Mouse (Mus musculus): ENCODE results near the gene Cdk5rap2. TPM values are rescaled to one million over a fixed set of nuclear protein-coding genes. Genes with fewer than 3 reads are reported as not detected.
A peak's percentile ranks its signal among the peaks of the same experiment; 100 is the strongest.

Gene Cdk5rap2
- total RNA-seq, 1 experiment from 2014 or later: 23.9 TPM

DNA sequence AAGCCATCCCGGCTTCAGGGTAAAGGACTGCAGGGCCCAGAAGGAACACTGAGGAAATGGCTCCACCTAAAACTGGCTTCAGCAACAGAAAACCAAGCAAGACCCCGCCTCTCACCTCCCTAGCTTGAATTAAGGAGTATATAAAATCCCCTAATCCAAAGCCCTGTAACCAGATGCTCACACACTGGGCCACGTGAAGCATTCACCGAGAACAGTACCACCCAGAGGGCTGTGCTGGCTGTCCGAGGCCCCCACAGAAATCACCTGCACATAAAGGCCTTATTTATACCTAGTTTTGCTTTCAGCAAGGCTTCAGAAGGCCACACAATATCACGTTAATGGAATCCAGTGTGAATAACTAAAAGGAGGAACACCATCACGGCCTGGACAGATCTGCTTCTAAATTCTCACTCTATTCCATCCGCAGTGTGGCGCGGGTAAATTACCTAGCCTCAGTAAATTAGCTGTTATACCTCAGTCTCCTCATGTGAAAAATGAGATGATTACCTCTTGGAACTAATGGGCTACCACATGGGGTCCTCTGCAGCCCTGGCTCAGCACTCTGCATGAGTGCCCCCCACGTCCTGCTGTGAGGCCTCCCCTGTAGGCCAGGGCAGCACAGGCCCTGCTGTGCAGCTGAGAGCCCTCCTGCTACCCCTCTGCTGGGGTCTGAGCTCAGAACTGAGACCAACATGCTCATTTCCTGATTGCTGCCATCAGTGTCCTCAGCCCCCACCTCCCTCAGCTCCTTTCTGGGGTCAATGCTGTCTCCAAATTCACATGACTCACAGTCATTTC, 45.0 kb downstream of the Cdk5rap2 start:
- ATAC-seq (replicated peaks in 1 of 2; ENCODE audit: insufficient read depth in 1 of 2, low FRiP score in 2 of 2, low TSS enrichment in 1 of 2, low read depth in 1 of 2, poor library complexity in 2 of 2, severe bottlenecking in 2 of 2): no peak

DNA sequence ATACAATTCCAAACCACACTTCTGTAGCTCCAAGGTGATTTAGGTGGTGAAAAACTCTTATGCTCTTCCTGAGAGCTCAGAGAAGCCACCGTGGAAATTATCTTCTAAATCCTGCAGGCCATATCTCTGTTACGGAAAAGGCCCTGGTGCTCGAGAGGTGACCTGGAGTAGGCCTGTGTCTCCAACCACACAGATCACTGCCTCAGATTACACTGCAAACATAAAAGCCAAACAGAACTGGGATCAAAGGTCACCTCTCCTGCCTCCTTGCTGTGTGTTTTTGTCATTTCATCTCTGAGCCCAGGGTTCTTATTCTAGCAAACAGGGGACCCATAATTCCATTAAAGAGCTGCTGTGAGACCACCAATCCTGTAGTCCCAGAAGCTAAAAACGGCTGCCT, 48.9 kb downstream of the Cdk5rap2 start:
- ATAC-seq (replicated peaks in 1 of 2; ENCODE audit: insufficient read depth in 1 of 2, low FRiP score in 2 of 2, low TSS enrichment in 1 of 2, low read depth in 1 of 2, poor library complexity in 2 of 2, severe bottlenecking in 2 of 2): no peak

DNA sequence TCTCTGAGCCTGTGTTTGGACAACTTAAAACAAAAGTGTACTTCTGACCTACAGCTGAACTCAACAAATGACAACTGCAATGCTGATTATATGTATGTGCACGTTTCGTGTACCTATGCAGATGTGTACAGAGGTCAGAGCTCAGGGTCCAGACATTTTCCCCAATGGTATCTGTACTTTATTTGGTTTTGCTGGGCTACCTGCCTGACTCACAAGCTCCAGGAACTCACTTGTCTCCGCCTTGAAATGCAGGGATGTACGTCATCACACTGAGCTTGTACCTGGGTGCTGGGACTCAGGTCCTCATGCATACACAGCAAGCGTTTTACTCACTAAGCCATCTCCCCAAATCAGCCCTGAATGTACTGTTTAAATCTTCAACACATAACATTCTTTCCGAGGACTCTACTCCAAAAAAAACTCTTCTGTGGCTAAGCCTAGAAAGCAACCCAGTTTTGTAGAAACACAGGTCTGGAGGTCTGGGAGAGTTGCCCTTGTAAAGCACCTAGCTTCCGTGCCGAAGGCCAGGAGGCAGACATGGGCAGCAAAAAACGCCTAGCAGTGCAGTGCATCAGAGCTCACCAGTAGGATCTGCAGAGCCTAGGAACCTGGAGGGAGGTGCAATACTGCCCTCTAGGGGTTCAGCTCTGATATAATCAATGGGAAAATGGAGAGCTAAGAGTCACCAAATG, 54.4 kb downstream of the Cdk5rap2 start:
- ATAC-seq (replicated peaks in 1 of 2; ENCODE audit: insufficient read depth in 1 of 2, low FRiP score in 2 of 2, low TSS enrichment in 1 of 2, low read depth in 1 of 2, poor library complexity in 2 of 2, severe bottlenecking in 2 of 2): peak; percentile 83 to 91; a peak in 3 of 4 replicates

DNA sequence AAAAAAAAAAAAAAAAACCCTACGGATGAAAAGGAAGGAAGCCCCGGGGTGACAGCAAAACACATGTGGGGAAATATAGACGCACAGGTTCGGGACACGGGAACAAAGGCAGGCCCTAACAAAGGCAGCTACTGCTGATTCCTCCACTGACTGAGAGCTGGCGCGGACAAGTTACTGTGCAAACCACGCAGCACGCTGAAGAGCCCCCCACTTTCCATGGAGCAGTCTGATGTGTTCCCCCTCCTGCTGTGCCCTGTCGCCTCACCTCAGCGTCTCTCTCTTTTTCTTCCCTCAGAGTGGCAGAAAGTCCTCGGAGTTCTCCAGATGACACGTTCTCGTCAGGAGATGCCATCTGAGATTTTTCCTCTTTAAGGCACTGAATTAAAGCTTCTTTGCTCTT, 55.8 kb downstream of the Cdk5rap2 start:
- ATAC-seq (replicated peaks in 1 of 2; ENCODE audit: insufficient read depth in 1 of 2, low FRiP score in 2 of 2, low TSS enrichment in 1 of 2, low read depth in 1 of 2, poor library complexity in 2 of 2, severe bottlenecking in 2 of 2): no peak

DNA sequence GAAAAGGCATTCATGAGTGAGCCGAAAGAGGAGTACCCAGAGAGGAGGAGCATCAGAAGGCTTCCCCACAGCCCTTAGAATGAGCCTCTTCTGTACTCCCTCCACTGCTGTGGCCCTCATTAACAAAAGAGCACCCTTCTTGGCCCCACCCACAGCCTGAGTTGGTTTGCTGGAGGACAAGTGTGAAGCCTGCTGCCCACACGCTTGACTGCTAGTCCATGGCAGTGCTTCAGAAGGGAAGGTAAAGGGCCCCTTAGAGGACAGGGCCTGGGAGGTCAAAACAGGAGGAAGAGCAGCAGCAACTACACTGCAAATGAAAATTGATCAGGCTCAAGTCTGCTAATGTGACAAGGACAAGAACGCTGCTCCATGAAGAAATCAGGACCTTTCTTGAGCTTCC, 56.6 kb downstream of the Cdk5rap2 start:
- ATAC-seq (replicated peaks in 1 of 2; ENCODE audit: insufficient read depth in 1 of 2, low FRiP score in 2 of 2, low TSS enrichment in 1 of 2, low read depth in 1 of 2, poor library complexity in 2 of 2, severe bottlenecking in 2 of 2): no peak

DNA sequence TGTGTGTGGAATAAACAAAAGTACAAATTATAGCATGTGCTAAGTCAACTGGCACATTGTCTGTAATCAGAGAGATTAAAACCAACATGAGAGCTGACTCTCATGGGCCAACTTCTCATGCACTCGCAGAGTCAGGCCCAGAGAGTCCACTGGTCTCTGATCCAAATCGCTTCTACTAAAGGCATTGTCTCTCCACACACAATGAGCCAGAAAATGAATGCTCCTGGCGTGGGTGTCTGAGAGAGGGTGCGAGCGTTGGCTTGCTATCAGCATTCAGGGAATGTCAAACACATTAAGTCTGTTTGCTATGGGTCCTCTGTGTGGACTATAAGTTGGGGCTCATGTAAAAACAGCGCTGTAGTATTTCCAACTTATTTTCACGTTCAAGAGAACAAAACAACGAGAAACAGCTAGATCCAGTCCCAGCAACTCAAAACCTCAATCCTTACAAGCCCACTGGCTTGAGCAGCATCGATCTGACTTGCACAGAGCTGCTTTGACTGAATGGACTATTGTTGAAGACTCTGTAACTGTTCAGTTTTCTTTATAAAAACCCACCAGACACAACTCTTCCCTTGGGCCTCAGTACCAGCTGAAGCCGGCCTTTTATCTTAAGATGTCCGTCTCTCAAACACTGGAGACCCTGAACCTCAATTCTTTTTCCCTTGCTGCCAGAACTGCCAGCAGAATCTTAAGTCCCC, 74.6 kb downstream of the Cdk5rap2 start:
- no peak for ATAC-seq (replicated peaks in 1 of 2; ENCODE audit: insufficient read depth in 1 of 2, low FRiP score in 2 of 2, low TSS enrichment in 1 of 2, low read depth in 1 of 2, poor library complexity in 2 of 2, severe bottlenecking in 2 of 2)

DNA sequence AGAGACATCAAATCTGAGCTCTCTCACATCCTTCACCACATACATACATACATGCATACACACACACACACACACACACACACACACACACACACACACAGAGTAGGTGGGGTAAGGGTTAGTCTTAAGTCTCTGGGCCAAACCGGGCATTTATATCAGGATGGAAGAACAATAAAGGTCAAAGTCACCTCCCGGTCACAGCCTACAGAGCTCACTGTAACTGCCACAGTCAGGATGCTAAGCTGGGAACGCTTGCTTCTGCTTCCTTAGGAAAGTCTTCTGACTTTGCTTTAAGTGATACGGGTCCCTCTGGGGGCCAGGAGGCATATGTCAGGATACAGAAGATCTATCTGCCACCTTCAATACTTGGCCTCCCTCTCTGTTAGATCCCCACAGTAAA, 75.2 kb downstream of the Cdk5rap2 start:
- no peak for ATAC-seq (replicated peaks in 1 of 2; ENCODE audit: insufficient read depth in 1 of 2, low FRiP score in 2 of 2, low TSS enrichment in 1 of 2, low read depth in 1 of 2, poor library complexity in 2 of 2, severe bottlenecking in 2 of 2)

DNA sequence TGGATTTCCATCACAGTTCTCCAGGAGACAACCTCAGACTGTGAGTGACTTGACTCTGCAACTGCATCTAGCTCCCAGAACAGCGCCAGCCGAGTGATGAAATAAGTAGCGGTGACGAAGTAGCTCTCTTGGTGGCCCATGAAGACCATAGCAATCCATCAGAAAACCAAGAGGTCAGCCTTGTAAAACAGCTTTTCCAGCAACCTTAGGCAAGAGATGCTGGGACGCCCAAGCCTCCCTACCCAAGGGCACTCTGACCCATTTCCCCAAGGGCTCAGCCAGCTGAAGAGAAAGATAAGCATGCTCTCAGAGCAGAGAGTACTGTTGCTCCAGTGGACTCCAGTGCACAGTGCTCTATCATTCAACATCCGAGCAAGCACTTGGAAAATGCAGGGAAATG, 77.3 kb downstream of the Cdk5rap2 start:
- no peak for ATAC-seq (replicated peaks in 1 of 2; ENCODE audit: insufficient read depth in 1 of 2, low FRiP score in 2 of 2, low TSS enrichment in 1 of 2, low read depth in 1 of 2, poor library complexity in 2 of 2, severe bottlenecking in 2 of 2)

DNA sequence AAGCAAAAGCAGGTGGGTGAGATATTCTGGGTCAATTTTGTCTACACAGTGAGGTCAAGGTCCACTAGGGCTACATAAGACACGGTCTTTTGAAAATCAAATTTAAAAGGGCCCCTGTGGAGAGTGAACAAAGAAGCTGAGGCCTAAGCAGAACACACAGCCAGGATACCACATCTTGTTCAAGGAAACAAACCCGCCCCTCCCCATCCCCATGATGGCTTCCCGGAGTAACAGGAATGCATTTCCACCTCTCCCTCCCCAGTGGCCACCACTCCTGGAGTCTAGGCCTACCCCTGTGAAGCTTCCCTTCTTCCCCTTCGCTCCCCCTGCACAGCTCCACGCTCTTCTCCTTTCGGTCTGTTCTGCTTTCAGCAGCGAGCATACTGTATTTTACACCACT, 77.7 kb downstream of the Cdk5rap2 start:
- ATAC-seq (replicated peaks in 1 of 2; ENCODE audit: insufficient read depth in 1 of 2, low FRiP score in 2 of 2, low TSS enrichment in 1 of 2, low read depth in 1 of 2, poor library complexity in 2 of 2, severe bottlenecking in 2 of 2): no peak

DNA sequence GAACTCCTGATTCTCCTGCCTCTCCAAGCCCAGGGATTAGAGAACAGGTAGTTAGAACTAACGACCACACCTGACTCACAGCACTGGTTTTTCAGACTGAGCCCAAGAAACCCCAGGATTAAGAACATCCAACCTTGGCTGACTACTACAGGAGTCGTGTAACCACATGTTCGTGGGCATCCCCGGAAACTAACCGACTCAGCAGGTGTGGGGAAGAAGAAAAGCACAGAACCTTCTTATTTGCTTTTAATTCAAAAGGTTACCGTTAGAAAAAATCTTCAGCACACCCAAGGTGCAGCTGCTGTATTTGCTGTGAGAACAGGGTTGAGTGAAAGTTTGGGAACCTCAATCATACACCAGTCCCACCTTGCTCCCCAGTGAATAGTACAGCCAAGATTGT, 79.1 kb downstream of the Cdk5rap2 start:
- ATAC-seq (replicated peaks in 1 of 2; ENCODE audit: insufficient read depth in 1 of 2, low FRiP score in 2 of 2, low TSS enrichment in 1 of 2, low read depth in 1 of 2, poor library complexity in 2 of 2, severe bottlenecking in 2 of 2): no peak

DNA sequence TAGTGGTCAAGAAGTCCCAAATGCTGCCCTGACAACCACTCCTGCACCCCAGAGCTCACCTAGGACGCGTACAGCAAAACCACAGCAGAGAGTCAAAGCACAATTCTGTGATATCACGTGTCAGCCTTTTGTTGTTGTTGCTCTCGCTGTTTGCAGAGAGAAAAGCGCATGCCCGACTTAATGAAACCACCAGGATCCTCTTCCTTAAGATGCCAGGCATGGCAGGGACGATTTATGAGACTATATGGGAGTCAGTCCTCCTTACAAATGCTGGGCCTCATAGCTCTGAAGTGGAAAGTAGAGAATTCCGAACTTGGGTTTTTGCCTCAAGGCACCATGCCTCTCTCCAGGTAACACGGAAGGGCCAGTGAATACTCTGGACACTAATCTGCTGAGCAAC, 82.2 kb downstream of the Cdk5rap2 start:
- ATAC-seq (replicated peaks in 1 of 2; ENCODE audit: insufficient read depth in 1 of 2, low FRiP score in 2 of 2, low TSS enrichment in 1 of 2, low read depth in 1 of 2, poor library complexity in 2 of 2, severe bottlenecking in 2 of 2): no peak

DNA sequence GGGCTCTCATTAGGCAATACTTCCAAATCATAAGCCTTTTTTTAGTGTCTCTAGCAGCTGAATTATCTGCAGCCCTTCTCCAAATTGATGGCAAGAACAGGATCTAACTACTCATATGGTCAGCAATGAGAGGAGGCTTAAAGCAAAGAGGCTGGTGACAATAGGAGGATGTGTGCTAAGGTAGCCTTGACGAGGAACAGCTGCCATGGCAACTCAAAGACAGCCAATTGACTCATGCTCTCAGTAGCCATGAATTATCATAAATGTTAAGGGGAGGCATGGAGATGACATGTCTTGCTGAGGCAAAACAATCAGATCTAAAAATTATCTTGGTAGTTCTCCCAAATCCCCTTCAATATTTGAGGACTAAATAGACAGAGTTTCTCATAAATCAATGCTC, 82.8 kb downstream of the Cdk5rap2 start:
- ATAC-seq (replicated peaks in 1 of 2; ENCODE audit: insufficient read depth in 1 of 2, low FRiP score in 2 of 2, low TSS enrichment in 1 of 2, low read depth in 1 of 2, poor library complexity in 2 of 2, severe bottlenecking in 2 of 2): no peak

DNA sequence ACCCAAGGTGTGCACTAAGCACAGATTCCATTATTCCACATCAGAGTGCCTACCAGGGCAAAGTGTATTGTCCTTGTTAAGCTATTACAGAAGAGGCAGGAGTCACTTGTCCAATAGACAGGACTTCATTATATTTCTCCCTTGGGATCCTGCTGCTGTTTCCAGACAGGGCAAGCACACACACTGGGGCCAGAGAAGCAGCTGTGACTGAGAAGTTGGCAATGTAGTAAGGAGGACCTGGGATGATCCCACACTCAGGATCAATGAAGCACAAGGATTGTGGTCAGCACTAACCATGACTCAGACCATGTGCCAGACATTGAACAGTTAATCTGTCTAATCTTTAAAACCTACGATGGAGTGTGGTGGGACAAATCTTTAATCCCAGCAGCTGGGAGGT, 88.7 kb downstream of the Cdk5rap2 start:
- no peak for ATAC-seq (replicated peaks in 1 of 2; ENCODE audit: insufficient read depth in 1 of 2, low FRiP score in 2 of 2, low TSS enrichment in 1 of 2, low read depth in 1 of 2, poor library complexity in 2 of 2, severe bottlenecking in 2 of 2)

DNA sequence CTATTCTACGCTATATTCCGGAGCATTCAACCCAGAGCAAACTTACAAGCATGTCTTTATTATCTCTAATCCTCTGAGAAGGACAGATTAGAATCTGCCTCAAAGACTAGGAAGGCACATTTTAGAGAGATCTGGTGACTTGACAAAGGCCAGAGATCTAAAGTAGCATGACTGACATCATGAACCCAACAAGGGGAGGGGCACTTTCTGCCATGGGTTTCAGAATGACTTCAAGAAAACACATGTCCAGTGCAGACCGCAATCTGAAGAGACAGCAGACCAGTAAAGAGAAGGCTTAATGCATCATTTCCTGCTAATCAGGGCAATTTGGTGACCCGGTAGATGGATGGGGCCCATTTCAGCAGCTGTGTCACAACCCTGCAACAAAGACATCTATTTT, 98.1 kb downstream of the Cdk5rap2 start:
- no peak for ATAC-seq (replicated peaks in 1 of 2; ENCODE audit: insufficient read depth in 1 of 2, low FRiP score in 2 of 2, low TSS enrichment in 1 of 2, low read depth in 1 of 2, poor library complexity in 2 of 2, severe bottlenecking in 2 of 2)

DNA sequence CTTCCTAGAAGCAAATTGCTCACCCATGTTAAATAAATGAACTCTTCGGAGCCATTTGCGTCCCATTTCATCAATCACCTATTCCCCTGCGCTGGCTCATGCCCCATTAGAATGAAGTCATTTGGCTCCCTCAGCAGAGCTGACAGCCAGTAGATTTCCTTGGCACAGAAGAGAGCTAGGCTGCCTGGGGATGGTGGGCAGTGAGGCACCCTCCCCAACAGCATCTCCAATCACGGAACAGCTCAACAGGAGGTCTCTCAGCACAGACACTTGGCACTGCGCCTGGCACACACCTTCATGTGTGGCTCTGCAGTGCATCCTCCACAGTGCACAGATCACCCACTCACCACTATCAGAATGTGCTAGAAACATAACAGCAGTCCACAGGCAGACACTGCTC, 98.7 kb downstream of the Cdk5rap2 start:
- ATAC-seq (replicated peaks in 1 of 2; ENCODE audit: insufficient read depth in 1 of 2, low FRiP score in 2 of 2, low TSS enrichment in 1 of 2, low read depth in 1 of 2, poor library complexity in 2 of 2, severe bottlenecking in 2 of 2): no peak

DNA sequence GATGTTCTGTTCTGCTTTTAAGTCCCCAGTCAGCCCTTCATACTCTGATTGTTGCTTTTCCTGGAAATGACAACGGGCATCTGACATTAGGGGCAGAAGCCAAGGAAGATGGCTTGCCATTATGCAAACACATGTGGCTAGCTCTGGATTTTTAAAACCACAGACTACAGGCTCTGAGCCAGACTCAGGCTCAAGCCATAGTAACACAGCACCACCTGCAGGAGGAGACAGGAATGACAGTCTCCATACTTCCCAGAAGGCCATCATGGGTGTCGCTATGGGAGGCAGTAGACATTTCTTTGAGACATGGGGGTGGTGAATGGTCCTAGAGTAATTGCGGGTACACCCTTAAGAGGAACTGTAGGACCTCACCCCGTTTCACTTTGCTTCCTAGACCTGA, 103.0 kb downstream of the Cdk5rap2 start:
- ATAC-seq (replicated peaks in 1 of 2; ENCODE audit: insufficient read depth in 1 of 2, low FRiP score in 2 of 2, low TSS enrichment in 1 of 2, low read depth in 1 of 2, poor library complexity in 2 of 2, severe bottlenecking in 2 of 2): peak; percentile 86 to 88

DNA sequence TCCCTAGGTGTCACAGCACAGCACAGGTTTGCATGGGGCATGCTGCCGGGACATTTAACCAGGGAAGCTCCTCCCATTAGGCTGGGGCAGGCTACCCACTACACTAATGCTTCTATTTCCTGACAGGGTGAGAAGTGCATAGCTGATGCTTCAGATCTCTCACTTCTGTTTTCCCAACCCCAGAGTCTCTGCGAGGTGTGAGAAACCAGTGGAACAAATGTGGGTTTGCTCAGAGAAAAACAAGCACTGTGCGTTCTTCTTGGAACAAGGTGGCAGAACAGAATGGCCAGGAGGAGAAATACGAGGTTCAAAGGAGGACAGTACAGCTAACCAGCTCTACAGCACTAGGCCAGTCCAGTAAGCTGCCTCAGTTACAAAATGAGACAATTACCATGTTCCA, 106.4 kb downstream of the Cdk5rap2 start:
- ATAC-seq (replicated peaks in 1 of 2; ENCODE audit: insufficient read depth in 1 of 2, low FRiP score in 2 of 2, low TSS enrichment in 1 of 2, low read depth in 1 of 2, poor library complexity in 2 of 2, severe bottlenecking in 2 of 2): no peak

DNA sequence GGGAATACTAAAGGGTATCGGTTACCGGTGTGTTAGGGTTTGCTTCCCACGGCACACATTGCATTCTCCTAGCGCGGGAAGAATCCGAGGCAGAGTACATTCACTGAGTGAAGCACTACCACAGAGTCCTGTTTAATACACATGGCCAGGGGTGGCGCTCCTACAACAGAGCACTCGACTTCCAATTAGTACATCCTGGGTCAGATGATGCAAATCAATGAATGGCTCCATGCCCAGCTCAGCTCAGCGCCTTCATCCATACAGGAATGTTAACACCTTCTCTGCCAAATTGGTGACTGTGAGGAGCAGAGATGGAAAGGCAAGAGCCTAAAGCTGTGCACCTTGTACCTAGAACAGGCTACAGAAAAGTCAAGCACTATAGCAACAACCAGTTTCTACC, 109.1 kb downstream of the Cdk5rap2 start:
- no peak for ATAC-seq (replicated peaks in 1 of 2; ENCODE audit: insufficient read depth in 1 of 2, low FRiP score in 2 of 2, low TSS enrichment in 1 of 2, low read depth in 1 of 2, poor library complexity in 2 of 2, severe bottlenecking in 2 of 2)
